Mouse (Mus musculus) olfactory bulb, adult 2 months (tissue): ENCODE measurements around the gene Ubac2.

Source experiments
- CTCF ChIP-seq: fragments of 200-500 bp; IDR thresholded peaks from 2 replicates; pipeline ENCODE4 v1.5.1; 2012; ENCODE audit warnings: low read depth, mild to moderate bottlenecking, low read length, moderate library complexity; ENCODE audit not compliant: insufficient read depth
- POLR2A ChIP-seq: fragments of 200-500 bp; IDR thresholded peaks from 2 replicates; pipeline ENCODE4 v1.6.1; 2012; ENCODE audit warnings: mild to moderate bottlenecking, low read depth, low read length, moderate library complexity; ENCODE audit not compliant: insufficient read depth

DNA sequence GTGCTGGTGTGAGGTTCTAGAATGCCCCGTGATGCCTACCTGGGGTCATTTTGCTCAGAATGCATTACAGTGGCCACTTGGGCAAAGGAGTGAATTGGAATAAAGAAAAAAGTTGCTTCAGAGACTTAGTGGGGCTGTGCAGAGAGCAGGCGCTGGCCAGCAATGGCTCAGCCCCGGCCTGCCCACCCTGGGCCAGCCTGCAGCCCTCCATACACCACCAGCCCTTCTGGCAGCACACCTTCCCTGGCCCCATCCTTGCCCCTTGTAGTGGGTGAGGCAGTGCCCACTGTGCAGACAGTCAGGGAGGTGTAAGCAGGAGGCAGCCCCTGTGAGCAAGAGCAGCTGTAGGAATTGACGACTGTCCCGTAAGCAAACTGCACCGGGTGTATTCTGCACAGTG, 142.1 kb downstream of the Ubac2 start:
- no peak for TF ChIP-seq CTCF
- TF ChIP-seq POLR2A, result no peak
